Mouse (Mus musculus): ENCODE results near the gene Ccl5.

The Ccl5 gene

DNA sequence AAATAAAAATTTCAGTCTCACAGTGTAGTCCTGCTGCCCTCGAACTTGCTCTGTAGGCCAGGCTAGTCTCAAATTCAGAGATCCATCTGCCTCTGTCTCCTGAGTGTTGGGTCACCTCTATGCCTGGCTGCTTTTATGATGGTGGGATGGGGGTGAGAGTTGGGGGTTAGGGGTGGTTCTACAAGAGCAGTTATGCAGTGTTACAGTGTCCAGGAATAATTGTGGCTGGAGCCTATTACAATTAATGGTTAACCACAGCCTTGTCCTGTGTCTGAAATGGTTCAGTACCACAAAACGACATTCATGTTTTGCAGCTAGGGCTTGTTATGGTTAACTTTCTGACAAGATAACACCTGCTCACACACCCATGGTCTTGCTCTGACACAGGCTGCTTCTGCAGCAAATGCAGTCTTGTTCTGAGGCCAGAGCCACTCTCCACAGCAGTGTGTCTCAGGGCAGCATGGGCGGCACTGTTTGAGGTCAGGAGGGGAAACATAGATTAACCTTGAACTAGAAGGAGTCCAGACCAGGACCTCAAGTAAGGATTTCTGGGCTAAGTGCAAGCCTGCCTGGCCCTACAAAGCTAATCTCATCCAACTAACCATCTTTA lies 8.5 kb upstream of the Ccl5 start:
- no peak for DNase-seq

GRCm38 (mm10) chr11:83536831-83537230 lies 6.5 kb upstream of the Ccl5 start:
- no peak for DNase-seq

GRCm38 (mm10) chr11:83534609-83535423 lies 4.5 kb upstream of the Ccl5 start:
- peak; percentile 98 for DNase-seq

- no peak for DNase-seq
Observed at GRCm38 (mm10) chr11:83534143-83534542, 3.8 kb upstream of the Ccl5 start.

- no peak for DNase-seq
Observed at GRCm38 (mm10) chr11:83533192-83533591, 2.9 kb upstream of the Ccl5 start.

- DNase-seq: no peak
Observed at GRCm38 (mm10) chr11:83529024-83529423, 1.3 kb downstream of the Ccl5 start.

DNA sequence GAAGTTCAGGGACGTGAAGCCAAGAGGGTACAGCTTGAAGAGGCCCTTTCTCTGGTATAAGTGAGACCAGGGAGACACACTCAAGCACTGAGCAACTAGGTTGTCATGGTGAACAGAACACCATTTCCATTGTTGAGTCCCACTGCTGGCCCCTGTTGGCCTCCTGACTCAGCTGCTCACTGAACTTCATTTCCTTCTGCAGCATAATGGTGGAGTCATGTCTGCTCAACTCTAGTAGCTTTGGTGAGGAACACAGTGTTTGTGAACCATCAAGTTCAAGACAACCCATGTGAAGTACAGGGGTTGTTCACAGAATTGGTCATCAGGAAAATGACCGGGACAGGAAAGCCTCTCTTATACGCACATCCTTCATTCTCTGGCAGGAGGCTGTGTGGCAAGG lies 8.2 kb downstream of the Ccl5 start, which contains the start of gene Heatr9:
TSS of gene Heatr9 (minus strand) at position 101 of the 400 bp plus-strand sequence.
- DNase-seq: peak; percentile 62

DNA sequence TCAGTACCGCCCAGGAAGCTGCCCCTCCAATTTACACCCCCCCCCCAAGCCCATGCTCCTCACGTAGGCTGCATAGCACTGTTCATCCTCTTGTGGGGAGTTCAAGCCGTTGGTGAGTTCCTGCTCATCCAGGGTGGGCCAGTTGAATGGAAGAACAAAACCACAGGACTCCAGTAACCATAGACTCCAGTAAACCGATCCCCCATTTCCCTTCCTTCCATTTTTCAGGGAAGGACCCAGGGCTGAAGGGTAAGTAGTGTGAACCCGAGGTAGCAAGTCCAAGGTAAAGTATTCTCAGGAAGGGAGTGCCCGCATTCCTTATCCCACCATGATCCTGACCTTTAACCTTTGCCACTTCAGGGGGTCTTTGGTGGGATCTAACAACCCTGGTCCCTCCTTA lies 11.9 kb downstream of the Ccl5 start:
- peak; percentile 64 for DNase-seq

- DNase-seq: peak; percentile 17
Observed at GRCm38 (mm10) chr11:83517153-83517552, 13.2 kb downstream of the Ccl5 start.

DNA sequence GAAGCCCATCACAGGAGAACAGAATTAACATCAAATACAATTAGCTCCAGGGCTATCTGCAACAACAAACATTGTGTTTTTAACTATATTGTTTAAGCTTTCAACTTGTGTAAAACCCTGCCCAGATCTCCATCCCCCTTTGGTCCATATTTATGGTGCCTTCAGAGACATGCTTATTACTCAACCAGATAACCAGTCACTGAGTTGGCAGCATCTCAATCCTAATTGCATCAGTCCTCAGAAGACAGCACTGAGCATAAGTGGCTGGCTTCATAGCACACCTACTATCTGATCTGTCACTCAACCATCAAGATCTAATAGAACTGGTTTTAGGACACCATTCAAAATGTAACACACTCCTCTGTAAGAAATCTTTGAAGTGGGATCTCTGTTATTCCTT lies 20.8 kb downstream of the Ccl5 start:
- no peak for DNase-seq

DNA sequence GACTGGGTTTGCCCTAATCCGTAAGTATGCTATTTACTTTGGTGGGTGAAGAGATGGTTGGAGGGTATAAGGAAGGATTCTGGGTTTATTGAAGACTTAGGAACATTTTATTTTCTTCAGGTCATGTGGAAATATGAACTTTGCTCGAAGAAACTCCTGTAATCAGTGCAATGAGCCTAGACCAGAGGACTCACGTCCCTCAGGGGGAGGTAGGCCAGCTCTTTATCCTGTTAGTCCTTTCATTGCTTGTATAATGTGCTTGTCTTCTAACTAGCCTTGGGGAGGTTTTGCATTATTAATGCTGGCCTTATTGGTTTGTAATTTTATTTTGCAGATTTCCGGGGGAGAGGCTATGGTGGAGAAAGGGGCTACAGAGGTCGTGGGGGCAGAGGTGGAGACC lies 26.0 kb downstream of the Ccl5 start:
- peak; percentile 31 for DNase-seq

DNA sequence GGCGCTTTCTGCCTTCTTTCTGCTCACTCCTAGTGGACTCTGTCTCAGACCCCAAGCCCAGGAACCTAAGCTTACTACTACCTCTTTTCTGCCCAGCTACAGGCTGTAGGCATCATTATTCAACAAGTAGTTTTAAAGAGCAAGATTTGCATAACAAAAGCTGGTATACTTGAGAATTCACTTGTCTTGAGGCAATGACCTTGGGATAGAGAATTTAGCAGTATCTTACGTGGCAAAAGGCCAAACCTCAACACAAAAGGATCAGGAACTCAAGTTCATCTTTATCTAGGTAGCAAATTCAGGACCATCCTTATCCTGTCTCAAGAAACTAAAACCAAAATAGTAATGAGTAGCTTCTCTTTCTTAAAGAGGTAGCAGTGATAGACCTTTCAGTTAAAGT lies 34.7 kb downstream of the Ccl5 start:
- DNase-seq: no peak

DNA sequence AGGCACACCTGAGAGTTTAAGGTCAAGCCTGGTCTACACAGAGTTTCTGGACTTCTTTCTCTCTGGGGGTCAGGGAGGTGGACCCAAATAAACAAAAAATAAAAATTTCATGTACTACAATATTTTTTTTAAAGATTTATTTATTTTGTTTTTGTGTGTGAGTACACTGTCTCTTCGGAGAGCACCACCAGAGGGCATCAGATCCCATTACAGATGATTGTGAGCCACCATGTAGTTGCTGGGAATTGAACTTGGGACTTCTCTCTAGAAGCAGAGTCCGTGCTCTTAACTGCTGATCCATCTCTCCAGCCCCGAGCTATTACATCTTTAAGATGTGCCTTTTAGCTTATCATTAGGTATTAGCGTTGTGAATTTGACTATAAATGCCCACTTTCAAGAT lies 38.8 kb downstream of the Ccl5 start:
- peak; percentile 39 for DNase-seq
